In genomic region chr11:17007517-17008173, GRCm38 (mm10) we compare ENCODE assay signal across 2 mouse cellular contexts.
TF ChIP-seq lines count a peak whose summit lies in the region.

No protein-coding gene starts in this region.

TF ChIP-seq in CH12.LX, 34 proteins besides CTCF, POLR2A, EP300 and RAD21 (continued from another document):
- TF ChIP-seq TCF12 (IDR thresholded peaks at IDR 0.05; ENCODE audit: low read depth, low read length) (no peak), ZC3H11A (IDR thresholded peaks at IDR 0.05; ENCODE audit: low read depth, low read length) (no peak), MAX (IDR thresholded peaks at IDR 0.05; ENCODE audit: low read length) (no peak)
TF ChIP-seq in CH12.LX: peak in this region for 2.

TF ChIP-seq in myocyte, 11 proteins besides CTCF, POLR2A, EP300 and RAD21 (continued from another document):
- TF ChIP-seq REST (IDR thresholded peaks at IDR 0.05; ENCODE audit: insufficient read depth, insufficient read length) = no peak
- TF ChIP-seq MYOD1 (IDR thresholded peaks at IDR 0.05; ENCODE audit: control insufficient read depth in 1 of 3, insufficient read length in 2 of 3, low read depth in 2 of 3) = no peak
